Mouse (Mus musculus): ENCODE measurements at regions not wholly inside any gene's neighbourhood (a gene's known extent, or its start where the extent isn't known, plus 50 kb on each side); places are given as distances from the start of the nearest gene placed in this dataset.

GRCm38 (mm10) chr16:95929700-95930435 is 60.9 kb downstream of the Psmg1 start:
- H3K4me1 ChIP-seq (replicated peaks; ENCODE audit: control insufficient read depth, insufficient read depth, low read length), result no peaks in the 10 kb centered on the region
- ATAC-seq (ENCODE audit: low FRiP score) (no peak), DNase-seq (ENCODE audit: low spot score) (no peak)
- H3K9ac ChIP-seq, result no peak overlapping the region
- H3K27ac ChIP-seq, result no peak overlapping the region
- 74% methylated on average over 14 of the region's 14 CpGs for WGBS
- H3K36me3 ChIP-seq (replicated peaks; ENCODE audit: control insufficient read depth, insufficient read depth), result no peaks in the 10 kb centered on the region
- H3K4me2 ChIP-seq (replicated peaks), result no peak overlapping the region
- no peaks in the 10 kb centered on the region for H3K27me3 ChIP-seq (ENCODE audit: control insufficient read depth, insufficient read depth, low read length)
- H3K9me3 ChIP-seq (ENCODE audit: control insufficient read depth, low read length), result no peaks in the 10 kb centered on the region
- no peak overlapping the region for H3K4me3 ChIP-seq (replicated peaks; ENCODE audit: low read length)

- no peak for ATAC-seq (ENCODE audit: low FRiP score)
- Histone ChIP-seq H3K4me1 (replicated peaks; ENCODE audit: control insufficient read depth, insufficient read depth, low read length) (no peaks in the 10 kb centered on the region), H3K36me3 (replicated peaks; ENCODE audit: control insufficient read depth, insufficient read depth) (no peaks in the 10 kb centered on the region), H3K9me3 (ENCODE audit: control insufficient read depth, low read length) (no peaks in the 10 kb centered on the region), H3K4me2 (replicated peaks) (no peak overlapping the region), H3K27me3 (ENCODE audit: control insufficient read depth, insufficient read depth, low read length) (no peaks in the 10 kb centered on the region), H3K9ac (no peak overlapping the region), H3K27ac (no peak overlapping the region), H3K4me3 (replicated peaks; ENCODE audit: low read length) (no peak overlapping the region)
- no peak for DNase-seq (ENCODE audit: low spot score)
- 83% methylated on average over 18 of the region's 18 CpGs for WGBS
These were observed 62.2 kb downstream of the Psmg1 start for GRCm38 (mm10) chr16:95928290-95929260.

- no peaks in the 10 kb centered on the region for H3K4me1 ChIP-seq (replicated peaks; ENCODE audit: control insufficient read depth, insufficient read depth, low read length)
- no peak for ATAC-seq (ENCODE audit: low FRiP score)
- 74% methylated on average over 6 of the region's 6 CpGs for WGBS
- no peaks in the 10 kb centered on the region for H3K36me3 ChIP-seq (replicated peaks; ENCODE audit: control insufficient read depth, insufficient read depth)
- no peak overlapping the region for H3K4me2 ChIP-seq (replicated peaks)
- no peak for DNase-seq (ENCODE audit: low spot score)
- H3K27ac ChIP-seq, result no peak overlapping the region
- no peaks in the 10 kb centered on the region for H3K9me3 ChIP-seq (ENCODE audit: control insufficient read depth, low read length)
- H3K9ac ChIP-seq, result no peak overlapping the region
- no peaks in the 10 kb centered on the region for H3K27me3 ChIP-seq (ENCODE audit: control insufficient read depth, insufficient read depth, low read length)
- H3K4me3 ChIP-seq (replicated peaks; ENCODE audit: low read length), result no peak overlapping the region
These were observed 64.2 kb downstream of the Psmg1 start for GRCm38 (mm10) chr16:95926558-95926957.

- WGBS, result 71% methylated on average over 8 of the region's 8 CpGs
- ATAC-seq (ENCODE audit: low FRiP score), result no peak
These were observed 66.0 kb downstream of the Psmg1 start for GRCm38 (mm10) chr16:95924716-95925115.

GRCm38 (mm10) chr16:95923991-95924390 is 66.8 kb downstream of the Psmg1 start:
- ATAC-seq (ENCODE audit: low FRiP score) (no peak), DNase-seq (ENCODE audit: low spot score) (no peak)
- Histone ChIP-seq H3K4me3 (replicated peaks; ENCODE audit: low read length) (no peak overlapping the region), H3K27me3 (ENCODE audit: control insufficient read depth, insufficient read depth, low read length) (no peaks in the 10 kb centered on the region), H3K27ac (no peak overlapping the region), H3K4me1 (replicated peaks; ENCODE audit: control insufficient read depth, insufficient read depth, low read length) (no peaks in the 10 kb centered on the region), H3K36me3 (replicated peaks; ENCODE audit: control insufficient read depth, insufficient read depth) (no peaks in the 10 kb centered on the region), H3K9ac (no peak overlapping the region), H3K4me2 (replicated peaks) (no peak overlapping the region), H3K9me3 (ENCODE audit: control insufficient read depth, low read length) (no peaks in the 10 kb centered on the region)
- WGBS, result 87% methylated on average over 7 of the region's 7 CpGs

More at GRCm38 (mm10) chr16:95924716-95925115, 66.0 kb downstream of the Psmg1 start:
- H3K36me3 ChIP-seq (replicated peaks; ENCODE audit: control insufficient read depth, insufficient read depth), result no peaks in the 10 kb centered on the region
- H3K27me3 ChIP-seq (ENCODE audit: control insufficient read depth, insufficient read depth, low read length), result no peaks in the 10 kb centered on the region
- no peaks in the 10 kb centered on the region for H3K4me1 ChIP-seq (replicated peaks; ENCODE audit: control insufficient read depth, insufficient read depth, low read length)
- no peak overlapping the region for H3K4me3 ChIP-seq (replicated peaks; ENCODE audit: low read length)
- H3K9me3 ChIP-seq (ENCODE audit: control insufficient read depth, low read length), result no peaks in the 10 kb centered on the region
- H3K9ac ChIP-seq, result no peak overlapping the region
- H3K27ac ChIP-seq, result no peak overlapping the region
- no peak overlapping the region for H3K4me2 ChIP-seq (replicated peaks)
- no peak for DNase-seq (ENCODE audit: low spot score)

- Histone ChIP-seq H3K4me2 (replicated peaks) (no peak overlapping the region), H3K27ac (no peak overlapping the region), H3K36me3 (replicated peaks; ENCODE audit: control insufficient read depth, insufficient read depth) (no peaks in the 10 kb centered on the region), H3K9ac (no peak overlapping the region), H3K27me3 (ENCODE audit: control insufficient read depth, insufficient read depth, low read length) (no peaks in the 10 kb centered on the region), H3K4me3 (replicated peaks; ENCODE audit: low read length) (no peak overlapping the region), H3K9me3 (ENCODE audit: control insufficient read depth, low read length) (no peaks in the 10 kb centered on the region), H3K4me1 (replicated peaks; ENCODE audit: control insufficient read depth, insufficient read depth, low read length) (no peaks in the 10 kb centered on the region)
- ATAC-seq (ENCODE audit: low FRiP score) (no peak), DNase-seq (ENCODE audit: low spot score) (no peak)
- 81% methylated on average over 9 of the region's 9 CpGs for WGBS
These were observed 68.3 kb downstream of the Psmg1 start for GRCm38 (mm10) chr16:95922369-95922934.

GRCm38 (mm10) chr16:95921169-95921568 is 69.6 kb downstream of the Psmg1 start:
- H3K9me3 ChIP-seq (ENCODE audit: control insufficient read depth, low read length), result no peaks in the 10 kb centered on the region
- no peaks in the 10 kb centered on the region for H3K27me3 ChIP-seq (ENCODE audit: control insufficient read depth, insufficient read depth, low read length)
- DNase-seq (ENCODE audit: low spot score), result no peak
- no peak overlapping the region for H3K4me3 ChIP-seq (replicated peaks; ENCODE audit: low read length)
- no peaks in the 10 kb centered on the region for H3K36me3 ChIP-seq (replicated peaks; ENCODE audit: control insufficient read depth, insufficient read depth)
- no peak for ATAC-seq (ENCODE audit: low FRiP score)
- H3K9ac ChIP-seq, result no peak overlapping the region
- no peak overlapping the region for H3K27ac ChIP-seq
- H3K4me1 ChIP-seq (replicated peaks; ENCODE audit: control insufficient read depth, insufficient read depth, low read length), result no peaks in the 10 kb centered on the region
- no peak overlapping the region for H3K4me2 ChIP-seq (replicated peaks)
- 85% methylated on average over 4 of the region's 4 CpGs for WGBS

- H3K4me3 ChIP-seq (replicated peaks; ENCODE audit: low read length), result no peak overlapping the region
- H3K36me3 ChIP-seq (replicated peaks; ENCODE audit: control insufficient read depth, insufficient read depth), result no peaks in the 10 kb centered on the region
- no peaks in the 10 kb centered on the region for H3K27me3 ChIP-seq (ENCODE audit: control insufficient read depth, insufficient read depth, low read length)
- no peaks in the 10 kb centered on the region for H3K9me3 ChIP-seq (ENCODE audit: control insufficient read depth, low read length)
- ATAC-seq (ENCODE audit: low FRiP score), result no peak
- no peak overlapping the region for H3K9ac ChIP-seq
- no peaks in the 10 kb centered on the region for H3K4me1 ChIP-seq (replicated peaks; ENCODE audit: control insufficient read depth, insufficient read depth, low read length)
- DNase-seq (ENCODE audit: low spot score), result no peak
- H3K27ac ChIP-seq, result no peak overlapping the region
- 94% methylated on average over 16 of the region's 16 CpGs for WGBS
- H3K4me2 ChIP-seq (replicated peaks), result no peak overlapping the region
These were observed 71.9 kb downstream of the Psmg1 start for GRCm38 (mm10) chr16:95918651-95919425.

Measured in hindbrain, embryonic 14.5 days (tissue).